Mouse (Mus musculus): ENCODE data around the gene Shisa7.

- TF ChIP-seq POLR2A (IDR thresholded peaks at IDR 0.05; ENCODE audit: control insufficient read depth, extremely low read depth, insufficient read depth, low read length, poor library complexity) (no peak), CTCF (IDR thresholded peaks at IDR 0.05; ENCODE audit: borderline replicate concordance, control insufficient read depth, extremely low read depth, insufficient read depth, low read length, poor library complexity) (peak; percentile 53; the same call in 1 of the 2 replicates)
These were observed 33.7 kb upstream of the Shisa7 start for GRCm38 (mm10) chr7:4878186-4878585.
